Mouse (Mus musculus) CH12.LX (cell line): ENCODE measurements at regions not wholly inside any gene's neighbourhood (a gene's known extent, or its start where the extent isn't known, plus 50 kb on each side); places are given as distances from the start of the nearest gene placed in this dataset.

Source experiments
- DNase-seq: peaks from one replicate; pipeline ENCODE4 v3.0.0-alpha.2; 2013; ENCODE audit errors: extremely low read depth
- H3K27ac ChIP-seq: 2 replicates; pipeline ENCODE4 v1.5.1; 2012; ENCODE audit warnings: low read depth, mild to moderate bottlenecking, control low read depth, moderate library complexity; ENCODE audit not compliant: insufficient read depth
- H3K27me3 ChIP-seq: replicated peaks from 2 replicates; pipeline ENCODE3; 2012; ENCODE audit warnings: inconsistent platforms
- H3K36me3 ChIP-seq, 2 experiments: replicated peaks in 1 of 2; 2 replicates each; pipeline versions ENCODE3 to v1.6.1; 2012; ENCODE audit warnings: inconsistent platforms in 1 of 2, low read length in 1 of 2, mild to moderate bottlenecking in 1 of 2, mixed read lengths in 1 of 2, moderate library complexity in 1 of 2; ENCODE audit not compliant: control insufficient read depth in 1 of 2, insufficient read depth in 1 of 2
- H3K4me1 ChIP-seq, 2 experiments: 2 replicates each; pipeline ENCODE4 v1.6.1; 2012; ENCODE audit warnings: inconsistent platforms in 1 of 2, moderate library complexity in 1 of 2; ENCODE audit not compliant: insufficient read depth in 2 of 2, control insufficient read depth in 1 of 2
- H3K4me2 ChIP-seq: 2 replicates; pipeline ENCODE4 v1.6.1; 2012; ENCODE audit warnings: low read depth, mild to moderate bottlenecking, control low read depth; ENCODE audit not compliant: poor library complexity, insufficient read depth, severe bottlenecking
- H3K4me3 ChIP-seq, 3 experiments: fragments of 150-350 bp in 1 of 3; sonication (generic) in 1 of 3; replicated peaks in 1 of 3; 2 replicates each; pipeline versions ENCODE3 to v1.5.1; 2011 to 2012; ENCODE audit warnings: low read depth in 2 of 3, low read length in 2 of 3, mild to moderate bottlenecking in 2 of 3, moderate library complexity in 2 of 3, control low read depth in 1 of 3, improper control_type of control experiment in 1 of 3, inconsistent platforms in 1 of 3, mixed read lengths in 1 of 3; ENCODE audit not compliant: poor library complexity in 1 of 3
- H3K79me2 ChIP-seq: replicated peaks from 2 replicates; pipeline ENCODE4 v1.6.1; 2012; ENCODE audit warnings: mild to moderate bottlenecking, moderate library complexity; ENCODE audit not compliant: control insufficient read depth, poor library complexity, insufficient read depth, severe bottlenecking; ENCODE audit errors: extremely low read depth
- H3K9ac ChIP-seq: 2 replicates; pipeline ENCODE4 v1.6.1; 2012; ENCODE audit warnings: low read depth, mild to moderate bottlenecking, control low read depth, moderate library complexity; ENCODE audit not compliant: insufficient read depth
- H3K9me3 ChIP-seq: replicated peaks from 2 replicates; pipeline ENCODE3; 2012; ENCODE audit warnings: low read length, inconsistent platforms, mixed read lengths
- BHLHE40 ChIP-seq: IDR thresholded peaks from 2 replicates; pipeline ENCODE4 v1.6.1; 2011; ENCODE audit warnings: mild to moderate bottlenecking, low read depth, low read length, improper control_type of control experiment
- CHD1 ChIP-seq: IDR thresholded peaks from 2 replicates; pipeline ENCODE4 v1.6.1; 2012; ENCODE audit warnings: low read depth, low read length, improper control_type of control experiment, inconsistent platforms
- CTCF ChIP-seq, 2 experiments: IDR thresholded peaks in 1 of 2; conservative IDR thresholded peaks in 1 of 2; 2 replicates each; pipeline ENCODE4 v1.5.1; 2011 to 2012; ENCODE audit warnings: low read depth in 2 of 2, low read length in 2 of 2, improper control_type of control experiment in 1 of 2, inconsistent platforms in 1 of 2, mild to moderate bottlenecking in 1 of 2, moderate library complexity in 1 of 2
- E2F4 ChIP-seq: IDR thresholded peaks from 2 replicates; pipeline ENCODE4 v1.6.1; 2011; ENCODE audit warnings: low read depth, low read length, improper control_type of control experiment; ENCODE audit not compliant: insufficient replicate concordance
- ELF1 ChIP-seq: IDR thresholded peaks from 2 replicates; pipeline ENCODE4 v1.6.1; 2014; ENCODE audit warnings: low read depth, mild to moderate bottlenecking, inconsistent platforms, low read length, improper control_type of control experiment
- ETS1 ChIP-seq: conservative IDR thresholded peaks from 2 replicates; pipeline ENCODE4 v1.6.1; 2012; ENCODE audit warnings: low read depth, mild to moderate bottlenecking, inconsistent platforms, low read length, improper control_type of control experiment, moderate library complexity
- IRF4 ChIP-seq: IDR thresholded peaks from 2 replicates; pipeline ENCODE4 v1.6.1; 2014; ENCODE audit warnings: low read depth, mild to moderate bottlenecking, inconsistent platforms, low read length, improper control_type of control experiment
- JUN ChIP-seq: IDR thresholded peaks from 2 replicates; pipeline ENCODE4 v1.6.1; 2011; ENCODE audit warnings: low read depth, mild to moderate bottlenecking, low read length, improper control_type of control experiment, moderate library complexity; ENCODE audit not compliant: insufficient read depth
- KAT2A ChIP-seq: IDR thresholded peaks from 2 replicates; pipeline ENCODE4 v1.6.1; 2012; ENCODE audit warnings: low read length, improper control_type of control experiment, inconsistent platforms; ENCODE audit not compliant: insufficient replicate concordance
- MAFK ChIP-seq: IDR thresholded peaks from 2 replicates; pipeline ENCODE4 v1.6.1; 2011; ENCODE audit warnings: low read length, improper control_type of control experiment; ENCODE audit not compliant: insufficient replicate concordance
- MAX ChIP-seq: IDR thresholded peaks from 2 replicates; pipeline ENCODE4 v1.6.1; 2011; ENCODE audit warnings: low read length, improper control_type of control experiment
- POLR2AphosphoS2 ChIP-seq: IDR thresholded peaks from 2 replicates; pipeline ENCODE4 v1.6.1; 2011; ENCODE audit warnings: low read depth, low read length, improper control_type of control experiment
- SIN3A ChIP-seq: IDR thresholded peaks from 2 replicates; pipeline ENCODE4 v1.6.1; 2012; ENCODE audit warnings: low read length, improper control_type of control experiment, inconsistent platforms
- SMC3 ChIP-seq: IDR thresholded peaks from 2 replicates; pipeline ENCODE4 v1.6.1; 2011; ENCODE audit warnings: low read depth, low read length, improper control_type of control experiment
- TBP ChIP-seq: conservative IDR thresholded peaks from 2 replicates; pipeline ENCODE4 v1.6.1; 2011; ENCODE audit warnings: low read depth, low read length, improper control_type of control experiment
- TCF12 ChIP-seq: IDR thresholded peaks from 2 replicates; pipeline ENCODE4 v1.6.1; 2014; ENCODE audit warnings: low read depth, mild to moderate bottlenecking, inconsistent platforms, low read length, improper control_type of control experiment
- USF1 ChIP-seq: IDR thresholded peaks from 2 replicates; pipeline ENCODE4 v1.6.1; 2014; ENCODE audit warnings: low read depth, mild to moderate bottlenecking, inconsistent platforms, low read length, improper control_type of control experiment
- ZC3H11A ChIP-seq: IDR thresholded peaks from 2 replicates; pipeline ENCODE4 v1.6.1; 2012; ENCODE audit warnings: low read depth, mild to moderate bottlenecking, inconsistent platforms, low read length, improper control_type of control experiment
- ZKSCAN1 ChIP-seq: IDR thresholded peaks from 2 replicates; pipeline ENCODE4 v1.6.1; 2012; ENCODE audit warnings: low read depth, inconsistent platforms, low read length, improper control_type of control experiment, borderline replicate concordance
- ZNF384 ChIP-seq: IDR thresholded peaks from 2 replicates; pipeline ENCODE4 v1.6.1; 2012; ENCODE audit warnings: low read depth, low read length, improper control_type of control experiment, inconsistent platforms
- dilution Hi-C: fragments of 300-500 bp; cut with MboI; formaldehyde crosslinking; loops from 2 replicates; pipeline ENCODE4 v1.14.3; 2020; ENCODE audit warnings: low sequenced_read_pairs; ENCODE audit not compliant: extremely low pct_unique_long_range_greater_than_20kb, extremely low pct_ligation_motif_present
- in situ Hi-C: fragments of 300-500 bp; cut with MboI; formaldehyde crosslinking; loops from 3 replicates; pipeline ENCODE4 v1.14.3; 2019; ENCODE audit warnings: low sequenced_read_pairs, low pct_ligation_motif_present, low pct_unique_long_range_greater_than_20kb, mixed read lengths

GRCm38 (mm10) chr5:119524171-119524570 lies 146.3 kb upstream of the Tbx3 start:
- Histone ChIP-seq H3K36me3 (no peaks in the 10 kb centered on the region), H3K9ac (no peak overlapping the region), H3K4me2 (no peak overlapping the region), H3K4me3 (no peak overlapping the region), H3K9me3 (peaks cover 87% of the 10 kb centered on the region), H3K27ac (no peak overlapping the region), H3K27me3 (no peaks in the 10 kb centered on the region), H3K79me2 (no peaks in the 10 kb centered on the region), H3K4me1 (no peaks in the 10 kb centered on the region)
- DNase-seq = no peak
- dilution Hi-C loops = no loop called here
- no peak for TF ChIP-seq CHD1
- no peak for TF ChIP-seq ZC3H11A
- no peak for TF ChIP-seq KAT2A
- TF ChIP-seq IRF4 = no peak
- no peak for TF ChIP-seq TBP
- TF ChIP-seq E2F4 = no peak
- in situ Hi-C loops = no loop called here

DNA sequence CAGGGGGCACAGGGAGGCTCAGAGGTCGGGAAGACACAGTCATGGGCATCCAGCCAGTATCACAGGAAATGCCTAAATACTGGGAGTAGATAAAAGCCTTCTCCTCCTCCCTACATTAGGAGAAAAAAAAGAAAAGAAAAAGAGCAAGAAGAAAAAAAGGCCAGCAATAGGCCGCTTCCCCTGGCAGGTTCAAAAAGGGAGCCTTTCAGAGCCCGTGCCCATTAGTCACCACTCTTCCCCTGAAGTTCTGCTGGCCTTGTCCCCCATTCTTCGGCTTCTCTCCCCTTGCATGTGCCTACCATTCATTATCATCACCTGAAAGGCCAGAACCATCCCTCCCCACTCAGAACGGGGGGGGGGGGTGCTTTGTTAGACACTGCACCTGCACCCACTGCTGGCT lies 144.5 kb upstream of the Tbx3 start:
- Histone ChIP-seq H3K9me3 (peaks cover 87% of the 10 kb centered on the region), H3K36me3 (no peaks in the 10 kb centered on the region), H3K27ac (no peak overlapping the region), H3K79me2 (no peaks in the 10 kb centered on the region), H3K9ac (no peak overlapping the region), H3K4me2 (no peak overlapping the region), H3K4me1 (no peaks in the 10 kb centered on the region), H3K4me3 (no peak overlapping the region), H3K27me3 (no peaks in the 10 kb centered on the region)
- no peak for DNase-seq
- no peak for TF ChIP-seq CTCF (conservative IDR thresholded peaks at IDR 0.05 in 1 of 2, IDR thresholded peaks at IDR 0.05 in 1 of 2; ENCODE audit: low read depth in 2 of 2, low read length in 2 of 2)
- no peak for TF ChIP-seq KAT2A
- TF ChIP-seq MAX = no peak
- TF ChIP-seq SIN3A = no peak
- no peak for TF ChIP-seq POLR2AphosphoS2
- dilution Hi-C loops = no loop called here
- in situ Hi-C loops = no loop called here

GRCm38 (mm10) chr5:119530009-119530408 lies 140.5 kb upstream of the Tbx3 start:
- Histone ChIP-seq H3K9me3 (peaks cover 82% of the 10 kb centered on the region), H3K36me3 (no peaks in the 10 kb centered on the region), H3K4me2 (no peak overlapping the region), H3K27me3 (no peaks in the 10 kb centered on the region), H3K79me2 (no peaks in the 10 kb centered on the region), H3K4me3 (no peak overlapping the region), H3K4me1 (no peaks in the 10 kb centered on the region), H3K27ac (no peak overlapping the region), H3K9ac (no peak overlapping the region)
- in situ Hi-C loops (no loop called here), dilution Hi-C loops (no loop called here)
- TF ChIP-seq ETS1 = no peak
- TF ChIP-seq BHLHE40 = no peak
- no peak for TF ChIP-seq MAFK
- no peak for TF ChIP-seq TCF12
- TF ChIP-seq ELF1 = no peak
- TF ChIP-seq ZKSCAN1 = no peak
- no peak for TF ChIP-seq USF1
- no peak for TF ChIP-seq JUN
- no peak for TF ChIP-seq SMC3
- no peak for TF ChIP-seq ZNF384
- DNase-seq = no peak
